Mouse (Mus musculus): Measurements from ENCODE around the gene Rbm3.

- TF ChIP-seq CTCF (IDR thresholded peaks at IDR 0.05; ENCODE audit: borderline replicate concordance, insufficient read depth, low read depth, low read length) (no peak), POLR2A (IDR thresholded peaks at IDR 0.05; ENCODE audit: borderline replicate concordance, insufficient read depth, low read length) (no peak)
These were observed 46.5 kb upstream of the Rbm3 start for GRCm38 (mm10) chrX:8192126-8192639.
